Mouse (Mus musculus) heart, embryonic 12.5 days (tissue): ENCODE results near the gene Tspan18. TPM values are rescaled to one million over a fixed set of nuclear protein-coding genes. Genes with fewer than 3 reads are reported as not detected.

Experiments
- ATAC-seq: fragments of 200-750 bp; cut with Nextera tagmentation; 2 replicates; pipeline ENCODE4 v1.8.0; 2017; ENCODE audit warnings: moderate TSS enrichment, moderate library complexity; ENCODE audit not compliant: insufficient number of reproducible peaks, low FRiP score
- H3K27ac ChIP-seq: fragments of 300-500 bp; sonication (generic); 2 replicates; pipeline ENCODE4 v1.5.1; 2016; ENCODE audit warnings: mild to moderate bottlenecking, moderate library complexity; ENCODE audit not compliant: poor library complexity, severe bottlenecking
- H3K27me3 ChIP-seq: fragments of 300-500 bp; sonication (generic); replicated peaks from 2 replicates; pipeline ENCODE4 v1.6.1; 2016; ENCODE audit warnings: mild to moderate bottlenecking, moderate library complexity
- H3K36me3 ChIP-seq: fragments of 300-500 bp; sonication (generic); 2 replicates; pipeline ENCODE4 v1.6.1; 2016; ENCODE audit warnings: mild to moderate bottlenecking, moderate library complexity
- H3K4me1 ChIP-seq: fragments of 300-500 bp; sonication (generic); replicated peaks from 2 replicates; pipeline ENCODE4 v1.6.1; 2016; ENCODE audit warnings: mild to moderate bottlenecking
- H3K4me2 ChIP-seq: fragments of 300-500 bp; sonication (generic); 2 replicates; pipeline ENCODE4 v1.6.1; 2016; ENCODE audit warnings: mild to moderate bottlenecking, moderate library complexity
- H3K4me3 ChIP-seq: fragments of 300-500 bp; sonication (generic); 2 replicates; pipeline ENCODE4 v1.5.1; 2016; ENCODE audit warnings: mild to moderate bottlenecking
- H3K9ac ChIP-seq: fragments of 300-500 bp; sonication (generic); 2 replicates; pipeline ENCODE4 v1.6.1; 2016; ENCODE audit warnings: mild to moderate bottlenecking, moderate library complexity
- H3K9me3 ChIP-seq: fragments of 300-500 bp; sonication (generic); replicated peaks from 2 replicates; pipeline ENCODE4 v1.6.1; 2016; ENCODE audit warnings: mild to moderate bottlenecking, moderate library complexity
- WGBS: fragments of 180-500 bp; shearing (Covaris S2); methylation state at CpG from one replicate; pipeline ENCODE4 v1.1.7; 2016; 5-methylcytosine and 5-hydroxymethylcytosine counted together
- polyA plus RNA-seq: library from polyadenylated mRNA; unstranded; fragments of >200 nt; fragmentation: Nextera tagmentation; extraction: Ambion mirVana; gene quantifications from 2 replicates; pipeline ENCODE4 v1.2.1, GENCODE M21; 2016

Tspan18 gene
- polyA plus RNA-seq, 1 experiment from 2014 or later, result 58.5 TPM

DNA sequence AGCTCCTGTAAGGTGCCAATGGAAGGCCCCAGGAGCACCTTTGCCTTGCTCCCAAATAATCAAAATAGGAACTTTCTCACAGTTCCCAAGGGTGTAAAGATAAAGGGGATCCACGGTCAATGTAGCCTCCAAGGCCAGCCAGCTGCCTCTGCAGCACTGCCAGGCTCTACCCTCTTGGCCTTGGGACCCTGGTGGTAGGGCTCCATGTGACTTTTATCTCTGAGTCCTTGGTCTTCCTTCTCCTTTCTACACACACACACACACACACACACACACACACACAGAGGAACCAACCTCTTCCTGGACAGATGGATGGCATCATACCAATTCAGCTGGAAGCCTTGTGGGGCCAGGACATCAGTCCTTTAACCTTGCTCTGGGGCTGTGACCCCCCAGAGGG lies 102.2 kb downstream of the Tspan18 start:
- Histone ChIP-seq H3K4me1 (peaks cover 53% of the 10 kb centered on the region), H3K36me3 (peaks cover 11% of the 10 kb centered on the region; the same call in 1 of the 2 replicates), H3K9ac (no peak overlapping the region), H3K4me2 (no peak overlapping the region), H3K4me3 (no peak overlapping the region), H3K27ac (no peak overlapping the region), H3K27me3 (no peaks in the 10 kb centered on the region), H3K9me3 (no peaks in the 10 kb centered on the region)
- no peak for ATAC-seq
- WGBS, result 38% methylated on average over 1 of the region's 1 CpGs

DNA sequence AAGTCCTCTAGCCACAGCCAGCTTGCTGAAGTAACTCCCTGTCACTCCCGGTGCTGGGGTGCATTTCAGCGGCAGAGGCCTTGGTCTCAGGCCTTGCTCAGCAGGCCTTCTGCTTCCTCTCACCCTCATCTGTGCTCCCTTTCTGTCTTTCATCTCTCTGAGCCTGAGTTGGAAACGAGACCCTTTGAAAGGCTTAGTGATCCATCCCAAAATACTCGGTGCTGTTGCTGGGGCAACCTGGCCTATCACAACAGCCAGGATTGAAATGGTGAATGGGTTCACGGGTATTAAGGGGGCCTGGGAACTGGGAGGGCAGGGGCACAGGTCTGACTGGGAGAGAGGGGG lies 105.9 kb downstream of the Tspan18 start:
- 10% methylated on average over 5 of the region's 5 CpGs for WGBS
- Histone ChIP-seq H3K9me3 (no peaks in the 10 kb centered on the region), H3K4me1 (peaks cover 51% of the 10 kb centered on the region), H3K4me3 (no peak overlapping the region), H3K27ac (no peak overlapping the region), H3K27me3 (no peaks in the 10 kb centered on the region), H3K9ac (0 out of 2 replicates have a peak overlapping the region, but pooled peaks have one; percentile 23), H3K36me3 (peaks cover 12% of the 10 kb centered on the region), H3K4me2 (no peak overlapping the region)
- ATAC-seq, result no peak

DNA sequence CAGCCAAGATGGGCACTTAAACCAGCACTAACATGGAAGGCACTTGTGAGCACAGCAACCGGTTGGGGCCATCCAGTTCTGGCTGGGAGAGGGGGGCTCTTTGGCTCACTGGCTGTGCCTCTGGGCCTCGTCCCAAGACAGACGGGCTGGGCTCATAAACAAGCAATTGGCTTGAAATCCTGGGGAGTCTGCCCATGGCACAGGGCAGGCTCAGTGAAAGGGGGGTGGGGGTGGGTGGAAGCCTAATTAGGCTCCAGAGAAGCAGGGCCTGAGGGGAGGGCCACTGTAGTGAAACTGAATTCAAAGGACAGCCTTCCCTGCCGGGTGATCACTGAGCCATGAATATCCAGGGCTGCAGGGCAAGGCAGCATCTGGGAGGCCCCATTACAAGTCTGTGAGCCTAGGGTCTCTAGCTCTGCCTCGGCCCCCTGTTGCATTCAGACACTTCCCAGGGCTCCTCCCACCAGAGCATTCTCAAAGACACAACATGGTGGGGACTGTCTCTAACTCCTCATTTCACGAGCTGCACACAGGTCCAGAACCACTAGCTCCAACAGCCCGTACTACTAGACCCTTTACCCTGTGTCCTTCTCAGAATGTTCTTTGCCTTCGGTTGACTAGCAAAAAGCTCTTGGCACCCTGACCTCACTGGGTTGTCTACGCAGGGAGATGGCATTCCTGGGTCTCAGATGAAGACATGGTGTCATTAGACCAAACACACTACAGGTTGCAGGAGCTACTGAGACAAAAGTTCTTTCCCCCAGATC lies 106.4 kb downstream of the Tspan18 start:
- Histone ChIP-seq H3K9ac (peak overlapping the region; percentile 23), H3K4me1 (peaks cover 49% of the 10 kb centered on the region), H3K4me3 (no peak overlapping the region), H3K27ac (peak overlapping the region; percentile 12), H3K27me3 (no peaks in the 10 kb centered on the region), H3K36me3 (peaks cover 13% of the 10 kb centered on the region), H3K9me3 (no peaks in the 10 kb centered on the region), H3K4me2 (no peak overlapping the region)
- 54% methylated on average over 9 of the region's 9 CpGs for WGBS
- no peak for ATAC-seq

- H3K27me3 ChIP-seq, result no peaks in the 10 kb centered on the region
- no peak overlapping the region for H3K4me3 ChIP-seq
- peak overlapping the region; percentile 41; the same call in 1 of the 2 replicates for H3K9ac ChIP-seq
- H3K9me3 ChIP-seq, result no peaks in the 10 kb centered on the region
- peaks cover 23% of the 10 kb centered on the region for H3K36me3 ChIP-seq
- 24% methylated on average over 20 of the region's 20 CpGs for WGBS
- H3K27ac ChIP-seq, result no peak overlapping the region
- H3K4me1 ChIP-seq, result peaks cover 40% of the 10 kb centered on the region
- H3K4me2 ChIP-seq, result no peak overlapping the region
- ATAC-seq, result peak; percentile 51; the same call in 1 of the 2 replicates
Observed at GRCm38 (mm10) chr2:93226606-93227595, 107.4 kb downstream of the Tspan18 start.

DNA sequence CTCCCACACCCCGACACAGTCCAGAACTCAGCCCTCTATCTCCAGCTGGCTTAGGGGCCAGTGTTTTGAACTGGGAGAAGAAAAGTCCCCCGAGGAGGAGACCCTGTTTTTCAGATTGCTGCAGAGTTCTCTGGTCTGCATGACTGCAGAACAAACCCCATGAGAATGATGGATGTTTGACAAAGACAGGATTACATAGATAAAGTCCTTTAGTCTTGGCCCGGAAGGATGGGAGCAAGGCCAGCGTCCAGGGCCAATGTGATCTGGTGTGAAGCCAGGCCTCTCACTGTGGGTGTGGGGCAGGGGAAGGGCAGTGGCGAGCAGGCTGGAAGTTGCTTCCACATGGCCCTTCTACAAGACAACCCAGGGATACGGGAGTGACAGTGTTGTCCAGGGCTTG lies 110.8 kb downstream of the Tspan18 start:
- no peak overlapping the region for H3K27ac ChIP-seq
- no peak overlapping the region for H3K9ac ChIP-seq
- 26% methylated on average over 6 of the region's 6 CpGs for WGBS
- H3K4me3 ChIP-seq, result no peak overlapping the region
- H3K4me1 ChIP-seq, result peaks cover 25% of the 10 kb centered on the region
- H3K27me3 ChIP-seq, result no peaks in the 10 kb centered on the region
- no peak for ATAC-seq
- peaks cover 28% of the 10 kb centered on the region for H3K36me3 ChIP-seq
- no peaks in the 10 kb centered on the region for H3K9me3 ChIP-seq
- H3K4me2 ChIP-seq, result no peak overlapping the region

GRCm38 (mm10) chr2:93220447-93220846 lies 113.9 kb downstream of the Tspan18 start:
- 66% methylated on average over 5 of the region's 5 CpGs for WGBS
- ATAC-seq, result no peak
- no peaks in the 10 kb centered on the region for H3K9me3 ChIP-seq
- peaks cover 37% of the 10 kb centered on the region for H3K36me3 ChIP-seq
- no peaks in the 10 kb centered on the region for H3K27me3 ChIP-seq
- peaks cover 20% of the 10 kb centered on the region for H3K4me1 ChIP-seq
- H3K4me2 ChIP-seq, result no peak overlapping the region
- no peak overlapping the region for H3K27ac ChIP-seq
- H3K9ac ChIP-seq, result no peak overlapping the region
- H3K4me3 ChIP-seq, result no peak overlapping the region

DNA sequence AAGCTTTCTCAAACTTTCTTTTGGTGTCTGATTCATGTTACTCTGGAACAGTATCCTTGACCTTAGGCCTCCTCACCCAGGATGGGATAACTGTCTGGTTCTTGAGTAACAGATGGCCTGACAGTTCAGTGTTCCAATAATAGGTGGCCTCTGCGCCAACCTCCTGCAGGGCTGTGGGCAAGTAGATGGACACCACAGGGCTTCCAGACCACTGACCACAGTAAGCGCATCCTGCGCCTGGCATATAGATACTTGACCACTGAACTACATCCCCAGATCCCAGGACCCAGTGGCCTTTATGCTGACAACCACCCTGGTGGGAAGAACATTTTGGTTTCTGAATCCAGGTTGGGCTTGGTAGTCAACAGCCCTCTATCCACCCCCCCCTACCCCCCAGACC lies 114.7 kb downstream of the Tspan18 start:
- ATAC-seq, result no peak
- Histone ChIP-seq H3K4me2 (no peak overlapping the region), H3K36me3 (peaks cover 38% of the 10 kb centered on the region), H3K9me3 (no peaks in the 10 kb centered on the region), H3K9ac (no peak overlapping the region), H3K4me3 (no peak overlapping the region), H3K27me3 (no peaks in the 10 kb centered on the region), H3K27ac (no peak overlapping the region), H3K4me1 (peaks cover 26% of the 10 kb centered on the region)
- WGBS, result 89% methylated on average over 3 of the region's 3 CpGs

DNA sequence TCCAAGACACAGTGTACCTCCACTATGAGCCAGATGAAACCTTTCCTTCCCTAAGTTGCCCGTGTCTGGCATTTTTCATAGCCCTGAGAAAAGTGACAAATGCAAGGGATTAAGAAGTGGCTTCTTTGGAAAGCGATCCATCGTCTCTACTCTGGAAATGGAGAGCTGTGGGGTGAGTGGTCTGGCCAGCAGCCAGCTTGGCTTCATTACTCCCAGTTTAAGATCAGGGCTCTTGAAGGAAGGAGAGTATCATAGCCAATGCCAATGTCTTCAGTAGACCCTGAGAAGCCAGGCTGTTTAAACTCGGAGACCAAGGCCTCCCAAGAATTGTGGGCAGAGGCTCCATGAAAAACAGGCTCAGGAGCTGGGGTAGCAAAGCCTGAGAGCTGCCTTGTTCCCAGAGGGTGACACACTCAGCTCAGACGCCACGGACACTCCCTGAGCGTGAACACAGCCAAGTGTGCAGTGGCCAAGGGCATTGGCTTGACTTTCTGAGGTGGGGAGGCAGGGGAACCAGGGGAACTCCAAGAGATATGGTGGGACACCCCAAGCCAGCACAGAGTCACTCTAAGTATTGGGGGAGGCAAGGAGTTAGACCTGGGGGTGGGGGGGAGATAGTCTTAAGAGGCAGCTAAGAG lies 115.8 kb downstream of the Tspan18 start:
- no peak overlapping the region for H3K9ac ChIP-seq
- WGBS, result 72% methylated on average over 7 of the region's 7 CpGs
- H3K36me3 ChIP-seq, result peaks cover 37% of the 10 kb centered on the region
- no peak overlapping the region for H3K4me3 ChIP-seq
- H3K27me3 ChIP-seq, result no peaks in the 10 kb centered on the region
- peak overlapping the region; percentile 29; the same call in 1 of the 2 replicates for H3K27ac ChIP-seq
- no peaks in the 10 kb centered on the region for H3K9me3 ChIP-seq
- no peak for ATAC-seq
- peaks cover 34% of the 10 kb centered on the region for H3K4me1 ChIP-seq
- H3K4me2 ChIP-seq, result no peak overlapping the region

GRCm38 (mm10) chr2:93217015-93217414 lies 117.3 kb downstream of the Tspan18 start:
- Histone ChIP-seq H3K36me3 (peaks cover 30% of the 10 kb centered on the region), H3K27me3 (no peaks in the 10 kb centered on the region), H3K9me3 (no peaks in the 10 kb centered on the region), H3K27ac (peak overlapping the region; percentile 42; the same call in 1 of the 2 replicates), H3K4me2 (no peak overlapping the region), H3K4me3 (no peak overlapping the region), H3K9ac (no peak overlapping the region), H3K4me1 (peaks cover 34% of the 10 kb centered on the region)
- 0 out of 2 replicates have a peak, but pooled peaks have one; percentile 39 for ATAC-seq
- 21% methylated on average over 7 of the region's 7 CpGs for WGBS

GRCm38 (mm10) chr2:93215790-93216189 lies 118.5 kb downstream of the Tspan18 start:
- no peak for ATAC-seq
- Histone ChIP-seq H3K36me3 (peaks cover 30% of the 10 kb centered on the region), H3K27me3 (no peaks in the 10 kb centered on the region), H3K4me2 (no peak overlapping the region), H3K4me3 (no peak overlapping the region), H3K4me1 (peaks cover 34% of the 10 kb centered on the region), H3K9ac (no peak overlapping the region), H3K9me3 (no peaks in the 10 kb centered on the region), H3K27ac (no peak overlapping the region)
- WGBS, result 72% methylated on average over 10 of the region's 10 CpGs

GRCm38 (mm10) chr2:93214192-93214591 lies 120.1 kb downstream of the Tspan18 start:
- no peak overlapping the region for H3K27ac ChIP-seq
- peaks cover 43% of the 10 kb centered on the region for H3K36me3 ChIP-seq
- no peak for ATAC-seq
- no peak overlapping the region for H3K4me3 ChIP-seq
- 81% methylated on average over 1 of the region's 1 CpGs for WGBS
- H3K9ac ChIP-seq, result no peak overlapping the region
- H3K27me3 ChIP-seq, result no peaks in the 10 kb centered on the region
- H3K4me1 ChIP-seq, result peaks cover 34% of the 10 kb centered on the region
- no peaks in the 10 kb centered on the region for H3K9me3 ChIP-seq
- H3K4me2 ChIP-seq, result no peak overlapping the region
